Mouse (Mus musculus) bone marrow macrophage, adult 2 months (primary cell): ENCODE data around the gene Arsa. TPM values are rescaled to one million over a fixed set of nuclear protein-coding genes. Genes with fewer than 3 reads are reported as not detected.
A peak's percentile ranks its signal among the peaks of the same experiment; 100 is the strongest.

Experiments used
- H3K27ac ChIP-seq: 2 replicates; pipeline ENCODE4 v1.5.1; 2012; ENCODE audit warnings: low read depth, low read length; ENCODE audit not compliant: insufficient read depth
- H3K4me1 ChIP-seq: 2 replicates; pipeline ENCODE4 v1.6.1; 2012; ENCODE audit warnings: low read length; ENCODE audit not compliant: control insufficient read depth, insufficient read depth
- H3K4me3 ChIP-seq: 2 replicates; pipeline ENCODE4 v1.5.1; 2012; ENCODE audit warnings: mild to moderate bottlenecking, low read length, moderate library complexity; ENCODE audit not compliant: insufficient read depth
- CTCF ChIP-seq: IDR thresholded peaks from 2 replicates; pipeline ENCODE4 v1.5.1; 2012; ENCODE audit warnings: low read depth, mild to moderate bottlenecking, low read length, moderate library complexity
- POLR2A ChIP-seq: IDR thresholded peaks from 2 replicates; pipeline ENCODE4 v1.6.1; 2012; ENCODE audit warnings: mild to moderate bottlenecking, low read depth, low read length, borderline replicate concordance
- polyA plus RNA-seq: library from polyadenylated mRNA; stranded (reverse); fragments of >200 nt; gene quantifications from 2 replicates; pipeline ENCODE4 v1.2.4, GENCODE M21; 2012; ENCODE audit not compliant: missing spikeins, insufficient read depth, insufficient read length

Arsa gene
- polyA plus RNA-seq, 1 experiment = 33.6 TPM

DNA sequence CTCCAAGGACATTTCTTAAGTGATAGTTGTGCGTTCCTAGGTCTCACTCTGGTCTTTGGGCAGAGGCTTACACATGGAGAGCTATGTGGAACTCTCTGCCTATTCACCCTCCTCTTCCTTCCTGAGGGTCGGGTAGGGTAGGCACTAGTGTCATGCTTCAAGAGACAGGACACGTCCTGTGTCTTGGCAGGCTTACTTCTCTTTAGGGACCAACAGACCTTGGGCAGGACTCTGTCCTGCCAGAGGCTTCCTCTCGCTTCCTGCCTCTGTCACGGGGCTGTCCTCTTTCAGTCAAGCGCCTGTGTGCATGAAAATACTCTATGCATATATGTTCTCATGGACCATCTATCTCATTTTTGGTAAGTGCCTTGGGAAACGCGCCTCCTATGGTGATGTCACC lies 30.5 kb upstream of the Arsa start:
- Histone ChIP-seq H3K4me3 (no peak overlapping the region), H3K4me1 (no peaks in the 10 kb centered on the region), H3K27ac (no peak overlapping the region)
- TF ChIP-seq POLR2A (no peak), CTCF (no peak)

DNA sequence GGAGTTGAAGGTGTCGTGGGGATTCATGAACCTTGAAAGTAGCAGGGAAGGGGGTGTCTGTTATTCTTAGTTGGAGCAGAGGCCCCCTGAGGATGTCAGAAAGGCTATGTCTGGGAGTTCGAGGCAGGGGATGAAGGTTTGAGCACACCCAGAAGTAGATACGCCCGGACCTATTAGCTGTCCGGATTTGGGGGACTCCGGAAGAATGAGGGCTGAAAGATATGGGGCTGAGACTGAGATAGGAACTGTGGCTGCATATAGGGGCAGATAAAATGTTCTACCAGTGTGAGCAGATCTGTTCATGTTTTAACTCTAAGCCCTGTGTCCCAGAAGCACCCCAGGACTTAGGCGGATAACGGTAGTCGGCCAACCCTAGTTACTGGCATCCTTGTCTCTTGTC lies 27.6 kb upstream of the Arsa start:
- Histone ChIP-seq H3K4me1 (no peaks in the 10 kb centered on the region), H3K4me3 (no peak overlapping the region), H3K27ac (no peak overlapping the region)
- TF ChIP-seq CTCF (no peak), POLR2A (no peak)

DNA sequence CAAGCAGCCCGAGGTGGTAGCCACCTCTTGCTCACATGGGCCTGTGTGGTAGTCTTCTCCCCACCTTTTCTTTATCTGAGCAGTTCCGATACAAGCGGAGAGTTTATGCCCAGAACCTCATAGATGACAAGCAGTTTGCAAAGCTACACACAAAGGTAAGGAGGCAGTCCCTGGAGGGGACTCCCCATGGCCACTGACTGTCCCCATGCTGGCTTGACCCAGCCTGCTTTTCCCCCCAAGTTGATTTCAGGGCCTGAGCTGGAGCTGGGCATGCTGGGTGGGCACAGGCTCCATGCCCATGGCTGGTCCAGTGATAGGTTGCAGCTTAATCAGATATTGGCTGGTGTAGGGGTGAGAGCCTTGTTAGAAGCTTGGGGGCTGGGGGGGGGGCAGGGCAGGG lies 24.1 kb upstream of the Arsa start:
- no peaks in the 10 kb centered on the region for H3K4me1 ChIP-seq
- no peak overlapping the region for H3K27ac ChIP-seq
- TF ChIP-seq CTCF = no peak
- no peak overlapping the region for H3K4me3 ChIP-seq

DNA sequence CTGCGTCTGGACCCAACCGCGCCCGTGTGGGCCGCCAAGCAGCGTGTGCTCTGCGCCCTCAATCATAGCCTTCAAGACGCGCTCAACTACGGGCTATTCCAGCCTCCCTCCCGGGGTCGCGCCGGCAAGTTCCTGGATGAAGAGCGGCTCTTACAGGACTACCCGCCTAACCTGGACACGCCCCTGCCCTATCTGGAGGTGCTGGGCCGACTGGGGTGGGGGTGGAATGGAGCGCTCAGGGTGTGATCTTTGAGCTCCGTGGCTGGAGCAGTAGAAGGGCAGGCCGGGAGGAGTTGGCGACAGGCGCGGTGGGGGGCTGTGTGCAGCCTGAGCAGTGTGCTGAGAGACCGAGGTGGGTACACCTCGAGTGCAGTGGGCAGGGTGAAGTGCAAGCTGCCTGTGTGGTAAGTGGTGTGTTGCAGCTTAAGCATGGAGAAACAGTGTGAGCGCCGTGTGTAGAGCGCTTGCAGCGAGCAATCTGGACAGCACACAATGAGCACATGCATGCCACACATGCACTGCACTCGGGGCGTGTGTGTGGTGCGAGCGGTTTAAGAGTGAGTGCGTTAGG lies 23.1 kb upstream of the Arsa start:
- TF ChIP-seq POLR2A = no peak
- TF ChIP-seq CTCF = no peak
- Histone ChIP-seq H3K27ac (no peak overlapping the region), H3K4me3 (0 out of 2 replicates have a peak overlapping the region, but pooled peaks have one; percentile 19), H3K4me1 (no peaks in the 10 kb centered on the region)

DNA sequence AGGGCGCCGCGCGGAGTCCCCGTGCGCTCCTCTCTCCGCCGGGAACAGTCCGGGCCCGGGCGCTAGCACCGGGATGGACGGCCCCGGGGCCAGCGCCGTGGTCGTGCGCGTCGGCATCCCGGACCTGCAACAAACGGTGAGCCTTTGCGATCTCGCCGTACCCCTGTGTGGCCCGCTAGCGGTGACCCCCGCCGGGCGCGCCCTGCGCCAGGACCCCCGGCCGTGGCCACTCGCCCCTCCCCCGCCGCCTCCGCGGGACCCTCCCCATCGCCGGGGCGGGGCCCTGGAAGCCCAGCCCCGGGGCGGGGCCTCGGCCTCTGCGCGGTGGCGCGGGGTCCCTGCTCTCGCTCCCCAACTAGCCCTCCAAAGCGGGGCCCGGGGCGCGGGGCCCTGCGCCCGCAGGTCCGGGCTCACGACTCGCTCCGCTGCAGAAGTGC lies 22.6 kb upstream of the Arsa start:
- Histone ChIP-seq H3K4me1 (no peaks in the 10 kb centered on the region), H3K27ac (no peak overlapping the region), H3K4me3 (peak overlapping the region; percentile 19; the same call in 1 of the 2 replicates)
- no peak for TF ChIP-seq CTCF
- TF ChIP-seq POLR2A = no peak

DNA sequence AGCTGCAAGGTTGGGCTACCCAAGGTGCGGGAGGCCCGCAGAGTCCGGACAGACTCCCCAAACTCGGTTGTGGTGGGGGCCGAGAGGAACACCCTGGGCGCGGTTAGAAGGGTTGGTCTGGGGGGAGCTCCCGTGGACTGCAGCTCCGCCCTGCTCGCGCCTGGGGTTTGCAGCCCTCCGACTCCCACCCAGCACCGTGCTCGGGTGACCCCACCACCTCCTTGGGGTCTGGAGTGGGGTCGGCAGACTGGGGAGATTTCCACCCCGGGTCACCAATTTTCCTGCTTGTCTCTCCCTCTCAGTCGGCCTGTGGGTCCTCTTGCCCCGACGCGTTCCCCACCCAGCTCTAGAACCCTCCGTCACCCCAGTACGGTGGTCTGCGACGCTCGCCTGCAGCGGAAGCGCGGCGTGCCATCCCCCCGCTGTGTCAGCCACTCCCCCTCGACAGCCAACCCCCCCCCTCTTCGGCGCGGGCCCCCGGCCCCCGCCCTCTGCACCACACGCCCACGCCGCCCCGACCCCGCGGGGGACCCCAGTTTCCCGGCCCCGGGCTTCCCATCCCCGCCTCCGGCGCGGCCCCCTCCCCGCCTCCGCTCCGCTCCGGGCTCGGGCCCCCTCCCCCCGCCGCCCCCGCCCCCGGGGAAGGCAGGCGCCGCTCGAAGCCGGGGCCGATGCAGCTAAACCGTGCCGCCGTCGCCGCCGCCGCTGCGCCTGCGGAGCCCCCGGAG lies 21.9 kb upstream of the Arsa start, which contains the start of gene Shank3:
Shank3 (plus strand) TSS at position 663 of the 728 bp plus-strand sequence.
- H3K27ac ChIP-seq = no peak within 1 kb of the TSS
- no peak for TF ChIP-seq POLR2A
- no peak for TF ChIP-seq CTCF
- H3K4me3 ChIP-seq = peak within 1 kb of the TSS; percentile 33; the same call in 1 of the 2 replicates
- no peaks in the 10 kb centered on the region for H3K4me1 ChIP-seq

DNA sequence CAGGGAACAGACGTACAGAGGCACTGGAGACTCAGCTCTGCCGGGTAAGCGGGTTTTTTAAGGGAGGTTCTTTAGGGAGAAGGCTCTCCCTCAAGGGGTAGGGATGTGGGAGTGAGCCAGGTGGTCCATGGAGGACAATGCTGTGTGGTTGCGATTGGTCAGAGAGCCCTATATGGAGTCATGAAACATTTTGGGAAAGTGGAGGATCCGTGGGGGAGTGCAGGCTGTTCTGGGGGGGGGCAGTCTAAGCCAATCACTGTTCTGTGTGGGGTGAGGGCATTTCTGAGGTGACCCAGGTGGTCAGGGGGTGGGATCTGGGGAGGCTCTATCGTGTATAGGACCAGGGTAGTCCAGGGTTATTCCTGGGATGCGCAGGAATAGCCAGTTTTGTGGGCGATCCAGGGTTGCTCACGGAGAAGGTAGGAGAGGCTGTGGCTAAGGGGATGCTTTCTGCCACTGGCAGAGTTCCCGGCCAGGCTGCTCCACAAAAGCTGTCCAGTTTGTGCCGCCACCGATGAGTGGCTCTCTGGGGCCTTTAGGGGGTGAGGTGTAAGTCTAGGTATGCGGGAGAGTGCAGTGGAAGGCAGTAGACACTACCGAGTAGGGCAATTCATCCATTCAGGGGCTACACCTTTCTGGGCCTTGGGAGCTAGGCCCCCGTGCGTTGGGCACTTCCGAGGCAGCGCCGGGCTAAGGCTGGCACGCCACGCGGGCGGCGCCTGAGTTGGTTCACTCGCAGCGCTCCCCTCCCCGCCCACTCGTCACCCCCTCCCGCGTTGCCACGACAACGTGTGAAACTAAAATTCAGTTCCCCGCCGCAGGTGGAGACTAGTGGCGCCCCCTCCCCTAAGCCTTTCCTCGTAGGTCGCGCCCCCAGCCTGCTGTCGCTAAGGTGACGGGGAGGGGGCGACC lies 21.1 kb upstream of the Arsa start:
- no peaks in the 10 kb centered on the region for H3K4me1 ChIP-seq
- TF ChIP-seq CTCF = no peak
- TF ChIP-seq POLR2A = no peak
- peak overlapping the region; percentile 33; the same call in 1 of the 2 replicates for H3K4me3 ChIP-seq
- no peak overlapping the region for H3K27ac ChIP-seq

DNA sequence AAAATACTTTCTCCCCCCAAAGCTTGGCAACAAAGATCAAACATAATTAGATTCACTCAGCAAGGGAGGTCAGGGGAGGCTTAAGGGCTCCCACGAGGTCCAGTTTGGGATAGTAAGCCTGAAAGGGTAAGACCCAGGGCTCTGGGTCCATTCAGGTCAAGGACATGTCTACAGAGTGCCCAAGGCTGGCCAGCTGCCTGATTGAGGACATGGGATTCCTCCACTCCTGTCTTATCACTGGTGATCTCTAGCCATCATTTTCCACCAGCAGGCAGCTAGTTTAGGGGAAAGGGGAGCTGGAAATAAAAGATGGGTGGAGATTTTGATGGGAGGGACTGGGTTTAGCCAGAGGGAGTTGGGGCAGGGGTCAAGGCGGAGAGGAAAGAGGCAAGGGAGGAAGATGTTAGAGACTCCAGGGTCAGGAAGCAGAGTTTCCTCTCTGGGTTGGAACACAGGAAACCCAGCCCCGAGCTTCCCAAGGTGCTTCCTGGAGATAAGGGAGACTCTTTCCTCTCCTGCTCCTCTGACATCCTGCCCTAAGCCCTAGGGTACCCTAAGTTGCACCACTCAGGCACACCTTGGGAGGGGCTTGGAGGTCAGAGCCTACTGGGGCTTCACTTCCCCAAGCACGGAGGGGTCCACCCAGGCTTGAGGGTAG lies 20.3 kb upstream of the Arsa start:
- Histone ChIP-seq H3K27ac (no peak overlapping the region), H3K4me3 (no peak overlapping the region), H3K4me1 (no peaks in the 10 kb centered on the region)
- no peak for TF ChIP-seq CTCF
- TF ChIP-seq POLR2A = no peak

DNA sequence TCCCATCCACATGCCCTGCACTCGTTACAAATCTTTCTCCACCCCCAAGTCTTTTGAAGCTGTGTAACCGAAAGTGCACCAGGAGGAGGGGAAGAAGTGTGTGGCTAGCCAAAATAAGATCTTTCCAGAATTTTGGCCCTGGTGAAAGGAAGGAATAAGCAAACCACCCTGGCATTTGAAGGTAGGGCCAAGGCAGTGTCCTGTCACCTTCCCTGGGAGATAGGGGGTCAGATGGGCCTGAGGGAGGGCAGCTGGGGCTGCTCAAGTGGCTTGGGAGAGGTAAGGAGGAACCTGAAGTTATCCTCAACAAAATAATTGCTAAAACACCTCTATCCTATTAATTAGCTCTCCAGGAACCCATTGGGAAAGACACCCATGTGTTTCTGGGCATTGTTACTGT lies 19.6 kb upstream of the Arsa start:
- Histone ChIP-seq H3K27ac (no peak overlapping the region), H3K4me1 (no peaks in the 10 kb centered on the region), H3K4me3 (no peak overlapping the region)
- no peak for TF ChIP-seq POLR2A
- TF ChIP-seq CTCF = no peak
